Mouse (Mus musculus): ENCODE measurements around the gene Yif1a. TPM values are rescaled to one million over a fixed set of nuclear protein-coding genes. Genes with fewer than 3 reads are reported as not detected.

Gene Yif1a
- polyA plus RNA-seq, 2 experiments, result 37.0 to 60.0 TPM

GRCm38 (mm10) chr19:5062041-5062440, 26.3 kb upstream of the Yif1a start:
- Histone ChIP-seq H3K4me3 (ENCODE audit: insufficient read depth in 1 of 2, low read depth in 2 of 2, low read length in 2 of 2) (no peak overlapping the region), H3K4me1 (replicated peaks; ENCODE audit: control insufficient read depth in 2 of 2, insufficient read depth in 2 of 2, low read length in 1 of 2) (peaks cover 4 to 24% of the 10 kb centered on the region in 2 experiments), H3K36me3 (replicated peaks; ENCODE audit: control insufficient read depth, insufficient read depth, low read depth) (no peaks in the 10 kb centered on the region), H3K27ac (no peak overlapping the region), H3K9me3 (ENCODE audit: control insufficient read depth, low read length) (no peaks in the 10 kb centered on the region), H3K27me3 (ENCODE audit: control insufficient read depth, insufficient read depth, low read length) (no peaks in the 10 kb centered on the region), H3K9ac (replicated peaks) (no peak overlapping the region), H3K4me2 (ENCODE audit: low read depth) (no peak overlapping the region)
- DNase-seq (ENCODE audit: low read depth in 3 of 3, low spot score in 3 of 3) (no peak), ATAC-seq (ENCODE audit: insufficient read depth) (no peak)
- TF ChIP-seq EP300 (IDR thresholded peaks at IDR 0.05; ENCODE audit: low read depth) (no peak), CTCF (IDR thresholded peaks at IDR 0.05; ENCODE audit: low read depth) (no peak)
- 53% methylated on average over 5 of the region's 5 CpGs for WGBS (ENCODE audit: insufficient replicate concordance)

GRCm38 (mm10) chr19:5062446-5062845, 25.9 kb upstream of the Yif1a start:
- no peak overlapping the region for H3K4me3 ChIP-seq (ENCODE audit: insufficient read depth in 1 of 2, low read depth in 2 of 2, low read length in 2 of 2)
- H3K4me2 ChIP-seq (ENCODE audit: low read depth), result no peak overlapping the region
- DNase-seq (ENCODE audit: low read depth in 3 of 3, low spot score in 3 of 3), result no peak
- no peaks in the 10 kb centered on the region; the same call in 1 of the 2 replicates for H3K27me3 ChIP-seq (ENCODE audit: control insufficient read depth, insufficient read depth, low read length)
- H3K36me3 ChIP-seq (replicated peaks; ENCODE audit: control insufficient read depth, insufficient read depth, low read depth), result no peaks in the 10 kb centered on the region
- no peak for ATAC-seq (ENCODE audit: insufficient read depth)
- 70% methylated on average over 6 of the region's 6 CpGs for WGBS (ENCODE audit: insufficient replicate concordance)
- H3K4me1 ChIP-seq (replicated peaks; ENCODE audit: control insufficient read depth in 2 of 2, insufficient read depth in 2 of 2, low read length in 1 of 2), result peaks cover 8 to 28% of the 10 kb centered on the region in 2 experiments
- no peak overlapping the region for H3K27ac ChIP-seq
- no peak for TF ChIP-seq CTCF (IDR thresholded peaks at IDR 0.05; ENCODE audit: low read depth)
- no peak for TF ChIP-seq EP300 (IDR thresholded peaks at IDR 0.05; ENCODE audit: low read depth)
- no peak overlapping the region for H3K9ac ChIP-seq (replicated peaks)
- no peaks in the 10 kb centered on the region for H3K9me3 ChIP-seq (ENCODE audit: control insufficient read depth, low read length)

DNA sequence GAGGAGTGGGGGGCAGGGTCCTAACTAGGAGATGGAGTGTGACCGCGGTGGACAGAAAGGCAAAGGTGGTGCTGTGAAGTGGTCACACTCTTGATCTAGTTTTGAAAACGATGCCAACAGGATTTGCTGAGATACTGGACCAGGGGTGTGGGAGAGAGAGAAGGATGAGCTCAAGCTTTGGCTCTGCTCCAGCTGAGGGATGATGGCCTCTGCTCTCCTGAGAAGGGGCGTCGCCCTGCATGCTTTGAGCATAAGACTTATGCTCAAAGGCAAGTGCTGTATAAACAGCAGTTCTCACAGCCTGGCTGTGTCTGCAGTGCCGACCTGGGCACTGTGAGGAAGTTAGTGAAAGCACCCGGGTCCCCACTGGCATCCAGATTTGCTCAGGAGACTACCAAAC, 23.2 kb upstream of the Yif1a start:
- Histone ChIP-seq H3K9me3 (ENCODE audit: control insufficient read depth, low read length) (no peaks in the 10 kb centered on the region), H3K9ac (replicated peaks) (no peak overlapping the region), H3K4me3 (ENCODE audit: insufficient read depth in 1 of 2, low read depth in 2 of 2, low read length in 2 of 2) (no peak overlapping the region), H3K4me1 (replicated peaks; ENCODE audit: control insufficient read depth in 2 of 2, insufficient read depth in 2 of 2, low read length in 1 of 2) (peaks cover 14 to 21% of the 10 kb centered on the region in 2 experiments), H3K4me2 (ENCODE audit: low read depth) (no peak overlapping the region), H3K27me3 (ENCODE audit: control insufficient read depth, insufficient read depth, low read length) (peaks cover 15% of the 10 kb centered on the region), H3K27ac (no peak overlapping the region), H3K36me3 (replicated peaks; ENCODE audit: control insufficient read depth, insufficient read depth, low read depth) (no peaks in the 10 kb centered on the region)
- no peak for ATAC-seq (ENCODE audit: insufficient read depth)
- no peak for DNase-seq (ENCODE audit: low read depth in 3 of 3, low spot score in 3 of 3)
- TF ChIP-seq CTCF (IDR thresholded peaks at IDR 0.05; ENCODE audit: low read depth) (no peak), EP300 (IDR thresholded peaks at IDR 0.05; ENCODE audit: low read depth) (no peak)
- 53% methylated on average over 7 of the region's 7 CpGs for WGBS (ENCODE audit: insufficient replicate concordance)

DNA sequence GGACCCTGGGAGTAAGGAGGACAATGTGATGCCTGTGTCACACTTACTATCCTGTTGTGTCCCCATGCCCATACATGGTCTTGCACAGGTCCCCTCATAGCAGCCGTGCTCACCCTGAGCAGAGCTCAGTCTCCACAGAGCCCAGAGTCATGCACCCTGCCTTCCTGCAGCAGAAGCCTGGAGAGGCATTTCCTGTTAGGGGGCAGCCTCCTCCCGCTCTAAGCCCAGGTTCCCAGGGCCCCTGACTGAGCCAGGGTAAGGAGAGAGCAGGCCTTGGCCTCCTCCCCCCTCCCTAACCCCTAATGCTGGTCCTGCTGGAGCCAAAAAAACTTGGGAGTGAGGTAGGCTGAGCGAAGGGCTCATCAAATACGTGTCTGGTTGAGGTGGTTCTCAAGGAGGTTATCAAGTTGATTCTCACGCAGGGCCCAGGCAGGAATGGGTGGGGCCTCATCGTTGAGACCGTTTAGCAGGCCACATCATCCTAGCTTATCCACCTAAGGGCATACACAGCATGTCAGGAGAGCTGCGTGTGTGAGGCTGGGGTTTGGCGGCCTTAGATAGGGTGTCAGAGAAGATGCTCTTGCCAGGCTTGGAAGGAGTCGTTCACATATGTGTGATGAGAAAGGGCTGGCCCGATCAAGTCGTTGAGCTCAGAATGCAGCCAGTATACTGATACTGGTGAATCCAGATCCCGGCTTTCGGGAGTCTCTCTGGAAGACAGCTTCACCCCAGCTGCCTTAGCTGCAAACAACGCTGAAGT, 21.1 kb upstream of the Yif1a start:
- Histone ChIP-seq H3K4me2 (ENCODE audit: low read depth) (peak overlapping the region; percentile 79), H3K27me3 (ENCODE audit: control insufficient read depth, insufficient read depth, low read length) (peaks cover 16% of the 10 kb centered on the region), H3K4me3 (ENCODE audit: insufficient read depth in 1 of 2, low read depth in 2 of 2, low read length in 2 of 2) (peak overlapping the region in 1 of 2 experiments; percentile 51; a peak in 1 of 4 replicates), H3K4me1 (replicated peaks; ENCODE audit: control insufficient read depth in 2 of 2, insufficient read depth in 2 of 2, low read length in 1 of 2) (peaks cover 23 to 24% of the 10 kb centered on the region in 2 experiments), H3K9me3 (ENCODE audit: control insufficient read depth, low read length) (no peaks in the 10 kb centered on the region), H3K27ac (peak overlapping the region; percentile 74), H3K9ac (replicated peaks) (peak overlapping the region; percentile 55), H3K36me3 (replicated peaks; ENCODE audit: control insufficient read depth, insufficient read depth, low read depth) (no peaks in the 10 kb centered on the region)
- ATAC-seq (ENCODE audit: insufficient read depth), result peak; percentile 87
- TF ChIP-seq CTCF (IDR thresholded peaks at IDR 0.05; ENCODE audit: low read depth) (no peak), EP300 (IDR thresholded peaks at IDR 0.05; ENCODE audit: low read depth) (peak; percentile 56)
- DNase-seq (ENCODE audit: low read depth in 3 of 3, low spot score in 3 of 3), result peak; percentile 65 to 72 (median 71)
- WGBS (ENCODE audit: insufficient replicate concordance), result 1% methylated on average over 15 of the region's 15 CpGs

DNA sequence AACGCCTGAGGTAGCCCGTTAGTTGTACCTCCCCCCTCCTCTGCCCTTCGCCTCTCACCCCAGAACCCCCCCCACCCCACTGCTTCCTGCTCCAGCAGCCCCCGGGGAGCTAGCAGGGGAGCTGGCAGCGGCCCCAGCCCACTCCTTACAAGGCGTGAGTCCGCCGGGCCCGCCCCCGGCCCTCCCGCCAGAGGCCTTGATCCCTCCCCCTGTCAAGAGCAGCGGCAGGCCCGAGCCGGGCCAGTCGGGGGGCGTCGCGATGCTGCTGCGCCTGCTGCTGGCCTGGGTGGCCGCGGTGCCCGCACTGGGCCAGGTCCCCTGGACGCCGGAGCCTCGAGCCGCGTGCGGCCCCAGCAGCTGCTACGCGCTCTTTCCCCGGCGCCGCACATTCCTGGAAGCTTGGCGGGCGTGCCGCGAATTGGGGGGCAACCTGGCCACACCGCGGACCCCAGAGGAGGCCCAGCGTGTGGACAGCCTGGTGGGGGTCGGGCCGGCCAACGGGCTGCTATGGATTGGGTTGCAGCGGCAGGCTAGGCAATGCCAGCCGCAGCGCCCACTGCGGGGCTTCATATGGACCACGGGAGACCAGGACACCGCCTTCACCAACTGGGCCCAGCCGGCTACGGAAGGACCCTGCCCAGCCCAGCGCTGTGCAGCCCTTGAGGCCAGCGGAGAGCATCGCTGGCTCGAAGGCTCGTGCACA, 20.3 kb upstream of the Yif1a start, which contains the start of gene Cd248:
Cd248 (plus strand) TSS at position 212 of the 703 bp plus-strand sequence.
- Histone ChIP-seq H3K9ac (replicated peaks) (peak within 1 kb of the TSS; percentile 55), H3K4me1 (replicated peaks; ENCODE audit: control insufficient read depth in 2 of 2, insufficient read depth in 2 of 2, low read length in 1 of 2) (peaks cover 30 to 31% of the 10 kb centered on the region in 2 experiments), H3K9me3 (ENCODE audit: control insufficient read depth, low read length) (no peaks in the 10 kb centered on the region), H3K4me3 (ENCODE audit: insufficient read depth in 1 of 2, low read depth in 2 of 2, low read length in 2 of 2) (peak within 1 kb of the TSS; percentile 15 to 51), H3K27me3 (ENCODE audit: control insufficient read depth, insufficient read depth, low read length) (peaks cover 16% of the 10 kb centered on the region), H3K4me2 (ENCODE audit: low read depth) (peak within 1 kb of the TSS; percentile 79), H3K27ac (peak within 1 kb of the TSS; percentile 74), H3K36me3 (replicated peaks; ENCODE audit: control insufficient read depth, insufficient read depth, low read depth) (no peaks in the 10 kb centered on the region)
- TF ChIP-seq CTCF (IDR thresholded peaks at IDR 0.05; ENCODE audit: low read depth) (no peak), EP300 (IDR thresholded peaks at IDR 0.05; ENCODE audit: low read depth) (no peak)
- DNase-seq (ENCODE audit: low read depth in 3 of 3, low spot score in 3 of 3) (no peak), ATAC-seq (ENCODE audit: insufficient read depth) (peak; percentile 21; the same call in 1 of the 2 replicates)
- WGBS (ENCODE audit: insufficient replicate concordance), result 2% methylated on average over 56 of the region's 56 CpGs

Measured in liver, embryonic 14.5 days (tissue).